Mouse (Mus musculus): Measurements from ENCODE around the gene Car11.

Car11 gene

GRCm38 (mm10) chr7:45711316-45712021, 11.8 kb downstream of the Car11 start:
- DNase-seq (ENCODE audit: low spot score): no peak

- DNase-seq (ENCODE audit: low spot score): no peak
These were observed 12.5 kb downstream of the Car11 start for GRCm38 (mm10) chr7:45712022-45712757.

GRCm38 (mm10) chr7:45713396-45713795, 13.8 kb downstream of the Car11 start:
- no peak for DNase-seq (ENCODE audit: low spot score)

- DNase-seq (ENCODE audit: low spot score): no peak
These were observed 14.4 kb downstream of the Car11 start for GRCm38 (mm10) chr7:45713881-45714520.

- DNase-seq (ENCODE audit: low spot score): no peak
These were observed 15.0 kb downstream of the Car11 start for GRCm38 (mm10) chr7:45714630-45715089.

GRCm38 (mm10) chr7:45715090-45715708, 15.6 kb downstream of the Car11 start, which contains the start of gene Rpl18:
Gene Rpl18 (plus strand): TSS chr7:45715457.
- peak; percentile 93 for DNase-seq (ENCODE audit: low spot score)

- no peak for DNase-seq (ENCODE audit: low spot score)
These were observed 16.3 kb downstream of the Car11 start for GRCm38 (mm10) chr7:45715741-45716459.

GRCm38 (mm10) chr7:45716460-45716857, 16.8 kb downstream of the Car11 start:
- no peak for DNase-seq (ENCODE audit: low spot score)

- no peak for DNase-seq (ENCODE audit: low spot score)
These were observed 17.6 kb downstream of the Car11 start for GRCm38 (mm10) chr7:45716952-45717917.

- DNase-seq (ENCODE audit: low spot score): peak; percentile 97
These were observed 18.3 kb downstream of the Car11 start, which contains the start of gene Sphk2 for GRCm38 (mm10) chr7:45717918-45718297. Gene Sphk2 (minus strand): TSS chr7:45718002.

GRCm38 (mm10) chr7:45718331-45718730, 18.7 kb downstream of the Car11 start:
- DNase-seq (ENCODE audit: low spot score): peak; percentile 9

- no peak for DNase-seq (ENCODE audit: low spot score)
These were observed 19.5 kb downstream of the Car11 start for GRCm38 (mm10) chr7:45719180-45719579.

GRCm38 (mm10) chr7:45719738-45720412, 20.2 kb downstream of the Car11 start:
- DNase-seq (ENCODE audit: low spot score): no peak

GRCm38 (mm10) chr7:45720413-45721233, 21.0 kb downstream of the Car11 start, which contains the start of gene Fam83e:
Gene Fam83e (plus strand): TSS chr7:45721212.
- peak; percentile 9 for DNase-seq (ENCODE audit: low spot score)

GRCm38 (mm10) chr7:45721234-45721571, 21.6 kb downstream of the Car11 start:
- DNase-seq (ENCODE audit: low spot score): no peak

GRCm38 (mm10) chr7:45721642-45722347, 22.2 kb downstream of the Car11 start:
- DNase-seq (ENCODE audit: low spot score): no peak

GRCm38 (mm10) chr7:45722348-45722713, 22.7 kb downstream of the Car11 start:
- no peak for DNase-seq (ENCODE audit: low spot score)

GRCm38 (mm10) chr7:45723301-45723700, 23.7 kb downstream of the Car11 start:
- no peak for DNase-seq (ENCODE audit: low spot score)

Data from urinary bladder, postnatal 10 days (tissue).